Mouse (Mus musculus) midbrain, embryonic 16.5 days (tissue): Measurements from ENCODE around the gene Ilvbl. TPM values are rescaled to one million over a fixed set of nuclear protein-coding genes. Genes with fewer than 3 reads are reported as not detected.

Source experiments
- ATAC-seq: fragments of 200-750 bp; cut with Nextera tagmentation; 2 replicates; pipeline ENCODE4 v1.8.0; 2017; ENCODE audit warnings: moderate TSS enrichment
- H3K27ac ChIP-seq: fragments of 300-500 bp; sonication (generic); 2 replicates; pipeline ENCODE4 v1.5.1; 2014; ENCODE audit warnings: mild to moderate bottlenecking, low read length, mixed read lengths
- H3K27me3 ChIP-seq: fragments of 300-500 bp; sonication (generic); 2 replicates; pipeline ENCODE4 v1.6.1; 2014; ENCODE audit warnings: low read depth, low read length, mixed read lengths; ENCODE audit not compliant: control insufficient read depth, insufficient read depth
- H3K36me3 ChIP-seq: fragments of 300-500 bp; sonication (generic); 2 replicates; pipeline ENCODE4 v1.6.1; 2014; ENCODE audit warnings: mild to moderate bottlenecking, low read length, moderate library complexity, mixed read lengths; ENCODE audit not compliant: control insufficient read depth, insufficient read depth
- H3K4me1 ChIP-seq: fragments of 300-500 bp; sonication (generic); 2 replicates; pipeline ENCODE4 v1.6.1; 2014; ENCODE audit warnings: mild to moderate bottlenecking, low read length, mixed read lengths; ENCODE audit not compliant: control insufficient read depth, insufficient read depth
- H3K4me2 ChIP-seq: fragments of 300-500 bp; sonication (generic); 2 replicates; pipeline ENCODE4 v1.6.1; 2014; ENCODE audit warnings: mild to moderate bottlenecking, low read length, mixed read lengths
- H3K4me3 ChIP-seq: fragments of 300-500 bp; sonication (generic); 2 replicates; pipeline ENCODE4 v1.5.1; 2014; ENCODE audit warnings: low read depth, mild to moderate bottlenecking, low read length, moderate library complexity, mixed read lengths
- H3K9ac ChIP-seq: fragments of 300-500 bp; sonication (generic); 2 replicates; pipeline ENCODE4 v1.6.1; 2014; ENCODE audit warnings: low read depth, low read length, mixed read lengths
- H3K9me3 ChIP-seq: fragments of 300-500 bp; sonication (generic); replicated peaks from 2 replicates; pipeline ENCODE4 v1.6.1; 2014; ENCODE audit warnings: mild to moderate bottlenecking, low read length, mixed read lengths; ENCODE audit not compliant: control insufficient read depth, poor library complexity, severe bottlenecking
- WGBS: fragments of 180-500 bp; shearing (Covaris S2); extraction: QIAGEN DNeasy Blood & Tissue Kit; methylation state at CpG from one replicate; pipeline ENCODE4 v1.1.7; 2014; 5-methylcytosine and 5-hydroxymethylcytosine counted together
- polyA plus RNA-seq: library from polyadenylated mRNA; unstranded; fragments of >200 nt; fragmentation: Nextera tagmentation; extraction: Ambion mirVana; gene quantifications from 2 replicates; pipeline ENCODE4 v1.2.1, GENCODE M21; 2015

The Ilvbl gene
- polyA plus RNA-seq, 1 experiment from 2014 or later, result 81.4 TPM

GRCm38 (mm10) chr10:78573226-78573625 lies 920 bp upstream of the Ilvbl start:
- H3K27me3 ChIP-seq, result no peaks in the 10 kb centered on the region
- H3K9me3 ChIP-seq, result no peaks in the 10 kb centered on the region
- no peaks in the 10 kb centered on the region for H3K36me3 ChIP-seq
- 81% methylated on average over 3 of the region's 3 CpGs for WGBS
- no peak overlapping the region for H3K9ac ChIP-seq
- H3K4me1 ChIP-seq, result peaks cover 8% of the 10 kb centered on the region
- no peak for ATAC-seq
- no peak overlapping the region for H3K4me3 ChIP-seq
- H3K27ac ChIP-seq, result no peak overlapping the region
- H3K4me2 ChIP-seq, result no peak overlapping the region

GRCm38 (mm10) chr10:78575105-78575632 lies 1.0 kb downstream of the Ilvbl start:
- H3K27ac ChIP-seq, result peak overlapping the region; percentile 86
- H3K4me2 ChIP-seq, result peak overlapping the region; percentile 80
- H3K4me1 ChIP-seq, result peaks cover 8% of the 10 kb centered on the region
- WGBS, result 19% methylated on average over 13 of the region's 13 CpGs
- H3K36me3 ChIP-seq, result no peaks in the 10 kb centered on the region
- peak overlapping the region; percentile 49 for H3K4me3 ChIP-seq
- peak overlapping the region; percentile 78 for H3K9ac ChIP-seq
- no peaks in the 10 kb centered on the region for H3K27me3 ChIP-seq
- no peaks in the 10 kb centered on the region for H3K9me3 ChIP-seq
- peak; percentile 60 for ATAC-seq

GRCm38 (mm10) chr10:78575690-78576089 lies 1.5 kb downstream of the Ilvbl start:
- Histone ChIP-seq H3K9ac (0 out of 2 replicates have a peak overlapping the region, but pooled peaks have one; percentile 21), H3K4me3 (no peak overlapping the region; the same call in 1 of the 2 replicates), H3K4me2 (peak overlapping the region; percentile 80; the same call in 1 of the 2 replicates), H3K27ac (no peak overlapping the region), H3K9me3 (no peaks in the 10 kb centered on the region), H3K4me1 (peaks cover 8% of the 10 kb centered on the region), H3K36me3 (0 out of 2 replicates have a peak, but pooled peaks cover under 1% of the 10 kb centered on the region), H3K27me3 (no peaks in the 10 kb centered on the region)
- 67% methylated on average over 2 of the region's 2 CpGs for WGBS
- no peak for ATAC-seq

DNA sequence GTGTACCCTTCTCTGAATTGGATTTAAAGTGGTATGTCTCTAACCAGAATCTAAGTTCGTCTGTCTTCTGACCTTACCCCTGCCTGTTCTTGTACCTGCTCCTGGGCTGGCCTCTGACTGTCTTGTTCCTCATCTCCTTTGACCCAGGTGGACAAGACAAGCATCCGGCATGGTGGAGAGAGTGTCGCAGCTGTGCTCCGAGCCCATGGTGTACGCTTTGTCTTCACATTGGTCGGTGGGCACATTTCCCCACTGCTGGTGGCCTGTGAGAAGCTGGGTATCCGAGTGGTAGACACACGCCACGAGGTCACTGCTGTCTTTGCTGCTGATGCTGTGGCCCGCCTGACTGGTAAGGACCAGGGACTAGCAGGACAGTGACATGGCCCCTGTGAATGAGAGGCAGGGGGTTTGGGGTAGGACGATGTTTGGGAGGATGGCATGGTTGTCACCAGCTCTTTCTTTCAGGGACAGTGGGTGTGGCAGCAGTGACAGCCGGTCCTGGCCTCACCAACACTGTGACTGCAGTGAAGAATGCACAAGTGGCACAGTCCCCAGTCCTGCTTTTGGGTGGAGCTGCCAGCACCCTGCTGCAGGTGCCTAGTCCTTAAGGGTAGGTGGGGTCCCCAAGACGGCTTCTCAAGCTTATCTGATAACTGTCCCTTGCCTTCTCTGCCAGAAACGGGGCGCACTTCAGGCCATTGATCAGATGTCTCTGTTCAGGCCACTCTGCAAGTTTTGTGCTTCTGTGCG lies 2.5 kb downstream of the Ilvbl start:
- no peak overlapping the region for H3K4me2 ChIP-seq
- 94% methylated on average over 16 of the region's 16 CpGs for WGBS
- H3K4me1 ChIP-seq, result peaks cover 8% of the 10 kb centered on the region
- no peak for ATAC-seq
- H3K27me3 ChIP-seq, result no peaks in the 10 kb centered on the region
- no peak overlapping the region for H3K9ac ChIP-seq
- H3K27ac ChIP-seq, result no peak overlapping the region
- H3K4me3 ChIP-seq, result no peak overlapping the region
- peaks cover 5% of the 10 kb centered on the region; the same call in 1 of the 2 replicates for H3K36me3 ChIP-seq
- H3K9me3 ChIP-seq, result no peaks in the 10 kb centered on the region

DNA sequence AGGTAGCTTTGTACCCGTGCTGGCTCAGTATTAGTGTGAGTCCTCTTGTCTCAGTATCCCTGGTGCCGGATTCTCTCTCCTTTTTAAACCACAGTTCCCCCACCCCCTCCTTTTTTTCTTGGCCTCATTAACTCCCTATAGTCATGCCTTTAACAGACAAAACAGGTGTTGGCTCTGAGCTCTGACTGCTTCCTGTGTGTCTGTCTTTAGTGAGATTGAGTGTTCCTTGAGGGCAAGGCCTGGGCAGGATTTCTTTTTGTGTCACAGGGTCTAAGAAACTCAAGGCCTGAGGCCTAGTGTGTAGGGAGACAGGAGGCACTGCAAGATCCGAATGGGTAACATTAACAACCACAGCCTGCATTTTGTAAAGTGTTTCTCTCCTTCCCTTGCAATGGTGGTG lies 4.1 kb downstream of the Ilvbl start:
- peaks cover 5% of the 10 kb centered on the region; the same call in 1 of the 2 replicates for H3K36me3 ChIP-seq
- no peak for ATAC-seq

GRCm38 (mm10) chr10:78581121-78581520 lies 7.0 kb downstream of the Ilvbl start:
- Histone ChIP-seq H3K9ac (no peak overlapping the region), H3K9me3 (no peaks in the 10 kb centered on the region), H3K4me3 (no peak overlapping the region), H3K4me1 (no peaks in the 10 kb centered on the region), H3K27ac (no peak overlapping the region), H3K36me3 (peaks cover 5% of the 10 kb centered on the region; the same call in 1 of the 2 replicates), H3K27me3 (no peaks in the 10 kb centered on the region), H3K4me2 (no peak overlapping the region)
- ATAC-seq, result no peak
- 93% methylated on average over 7 of the region's 7 CpGs for WGBS

More for the DNA sequence above, 4.1 kb downstream of the Ilvbl start:
- Histone ChIP-seq H3K4me2 (no peak overlapping the region), H3K4me3 (no peak overlapping the region), H3K27ac (no peak overlapping the region), H3K9ac (no peak overlapping the region), H3K27me3 (no peaks in the 10 kb centered on the region), H3K4me1 (peaks cover 8% of the 10 kb centered on the region), H3K9me3 (no peaks in the 10 kb centered on the region)
- 80% methylated on average over 3 of the region's 3 CpGs for WGBS

DNA sequence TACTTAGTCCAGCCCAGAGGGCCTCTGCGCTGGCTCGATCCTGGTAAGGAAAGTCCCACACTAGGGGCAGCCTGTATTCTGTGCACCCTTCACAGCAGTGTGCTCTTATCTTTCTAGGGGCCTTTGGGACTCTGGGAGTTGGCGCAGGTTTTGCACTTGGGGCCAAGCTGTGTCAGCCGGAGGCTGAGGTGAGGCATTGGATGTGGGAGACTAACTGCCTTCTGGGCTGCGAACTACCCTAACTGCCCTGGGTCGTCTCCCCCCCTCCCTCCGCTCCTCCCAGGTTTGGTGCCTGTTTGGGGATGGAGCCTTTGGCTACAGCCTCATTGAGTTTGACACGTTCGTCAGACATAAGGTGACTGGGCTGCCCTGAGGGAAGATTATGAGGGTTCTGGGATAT lies 9.2 kb downstream of the Ilvbl start:
- Histone ChIP-seq H3K27me3 (no peaks in the 10 kb centered on the region), H3K9ac (no peak overlapping the region), H3K36me3 (peaks cover 5% of the 10 kb centered on the region; the same call in 1 of the 2 replicates), H3K9me3 (no peaks in the 10 kb centered on the region), H3K4me3 (no peak overlapping the region), H3K4me2 (no peak overlapping the region), H3K27ac (no peak overlapping the region), H3K4me1 (no peaks in the 10 kb centered on the region)
- WGBS, result 80% methylated on average over 9 of the region's 9 CpGs
- ATAC-seq, result no peak

DNA sequence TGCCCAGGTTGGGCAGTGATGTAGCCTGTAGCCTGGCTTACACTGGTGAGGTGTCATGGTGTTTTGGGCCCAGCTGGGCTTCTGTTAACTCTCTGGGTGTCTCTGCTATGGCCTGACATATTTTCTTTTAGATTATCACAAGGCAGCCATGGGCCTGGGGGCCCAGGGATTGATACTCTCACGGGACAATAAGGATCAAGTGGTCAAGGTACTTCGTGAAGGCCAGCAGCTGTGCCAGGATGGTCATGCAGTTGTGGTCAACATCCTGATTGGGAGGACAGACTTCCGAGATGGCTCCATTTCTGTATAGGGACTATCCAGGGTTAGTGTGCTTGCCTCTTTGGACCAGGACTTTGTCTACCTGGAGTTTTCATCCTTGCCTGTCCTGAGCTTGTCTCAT lies 9.8 kb downstream of the Ilvbl start:
- H3K27ac ChIP-seq, result no peak overlapping the region
- no peak for ATAC-seq
- no peak overlapping the region for H3K4me3 ChIP-seq
- H3K4me1 ChIP-seq, result no peaks in the 10 kb centered on the region
- 85% methylated on average over 3 of the region's 3 CpGs for WGBS
- peaks cover 5% of the 10 kb centered on the region; the same call in 1 of the 2 replicates for H3K36me3 ChIP-seq
- H3K9me3 ChIP-seq, result no peaks in the 10 kb centered on the region
- H3K27me3 ChIP-seq, result no peaks in the 10 kb centered on the region
- H3K9ac ChIP-seq, result no peak overlapping the region
- no peak overlapping the region for H3K4me2 ChIP-seq

DNA sequence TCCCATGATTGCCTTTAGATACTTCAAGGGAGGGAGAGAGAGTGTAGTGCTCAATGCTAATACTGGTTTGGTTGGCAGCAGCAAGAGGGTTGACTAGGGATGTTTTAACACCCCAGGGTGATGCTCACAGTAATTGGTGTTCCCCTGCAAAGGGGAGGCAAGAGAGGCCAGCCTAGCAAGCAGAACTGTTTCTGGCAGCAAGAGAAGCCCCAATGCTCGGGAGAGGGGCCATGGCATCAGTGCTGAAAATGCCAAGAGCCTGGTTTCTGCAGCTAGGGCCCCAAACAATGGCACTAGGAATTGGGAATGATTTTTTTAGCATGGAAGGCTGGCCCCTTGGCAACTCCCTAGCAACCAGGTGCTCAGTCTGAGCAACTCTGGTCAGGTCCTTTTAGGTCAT lies 10.8 kb downstream of the Ilvbl start:
- Histone ChIP-seq H3K9me3 (no peaks in the 10 kb centered on the region), H3K4me1 (no peaks in the 10 kb centered on the region), H3K27ac (no peak overlapping the region), H3K27me3 (no peaks in the 10 kb centered on the region), H3K4me2 (no peak overlapping the region), H3K36me3 (peaks cover 5% of the 10 kb centered on the region; the same call in 1 of the 2 replicates), H3K4me3 (no peak overlapping the region), H3K9ac (no peak overlapping the region)
- no peak for ATAC-seq
- 84% methylated on average over 1 of the region's 1 CpGs for WGBS
